Mouse (Mus musculus): ENCODE measurements at regions not wholly inside any gene's neighbourhood (a gene's known extent, or its start where the extent isn't known, plus 50 kb on each side); places are given as distances from the start of the nearest gene placed in this dataset.

- no peak for TF ChIP-seq CTCF (IDR thresholded peaks at IDR 0.05; ENCODE audit: control insufficient read depth, insufficient read depth, insufficient replicate concordance, low read depth, low read length)
- no peak for TF ChIP-seq POLR2A (IDR thresholded peaks at IDR 0.05; ENCODE audit: control insufficient read depth, low read depth, low read length)
These were observed 114.5 kb downstream of the Sp3 start for GRCm38 (mm10) chr2:72865462-72866365.

Data from testis, adult 2 months (tissue).